Mouse (Mus musculus): ENCODE results near the gene Slc7a11.
"Not testable (repeated sequence)": the region's sequence is repeated elsewhere in the genome, so short reads cannot be mapped to it uniquely, and the experiment has no call there.

Gene Slc7a11

GRCm38 (mm10) chr3:50443421-50443916 lies at the start of gene Slc7a11:
Gene Slc7a11, minus strand, starts transcription at chr3:50443614.
- in situ Hi-C loops (cut with MboI, MseI), result no loop called here

DNA sequence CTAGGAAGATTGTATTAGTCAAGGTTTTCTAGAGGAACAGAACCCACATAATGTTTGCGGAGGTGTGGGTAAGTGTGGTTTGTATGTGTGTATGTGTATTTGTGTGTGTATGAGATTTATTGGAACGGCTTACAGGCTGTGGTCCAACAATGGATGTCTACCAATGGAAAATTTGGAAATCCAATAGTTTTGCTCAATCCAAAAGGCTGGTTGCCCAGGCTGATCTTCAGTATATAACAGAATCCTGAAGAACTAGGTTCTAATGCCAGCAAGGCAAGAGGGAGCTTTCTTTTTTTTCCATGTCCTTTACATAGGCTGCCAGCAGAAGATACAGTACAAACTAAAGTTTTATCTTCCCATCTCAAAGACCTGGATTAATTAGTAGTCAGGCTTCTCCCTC lies 48.3 kb upstream of the Slc7a11 start:
- in situ Hi-C loops (cut with MboI, MseI), result no loop called here

GRCm38 (mm10) chr3:50484076-50484475 lies 40.7 kb upstream of the Slc7a11 start:
- in situ Hi-C loops (cut with MboI, MseI), result no loop called here

DNA sequence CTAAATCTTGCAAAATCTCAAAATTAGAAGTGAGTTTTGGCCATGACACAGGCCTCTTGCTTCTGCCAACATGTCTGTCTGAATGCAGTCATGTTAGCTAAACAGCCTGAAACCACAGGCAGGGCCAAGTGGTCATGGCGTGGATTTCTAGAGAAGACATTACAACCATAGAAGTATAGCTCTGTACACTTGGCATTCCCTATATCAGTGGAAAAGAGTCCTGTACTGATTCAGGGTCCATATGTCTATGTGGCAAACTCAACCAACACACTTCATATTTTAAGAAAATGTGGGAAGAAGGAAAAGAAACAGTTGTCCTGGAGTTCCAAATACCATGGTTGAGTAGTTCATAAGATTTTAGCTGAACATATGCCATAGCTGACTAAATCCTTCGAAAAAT lies 18.8 kb upstream of the Slc7a11 start:
- in situ Hi-C loops (cut with MboI, MseI), result no loop called here

- in situ Hi-C loops (cut with MboI, MseI), result no loop called here
These were observed 13.7 kb upstream of the Slc7a11 start for GRCm38 (mm10) chr3:50457136-50457535.

GRCm38 (mm10) chr3:50456564-50456963 lies 13.2 kb upstream of the Slc7a11 start:
- in situ Hi-C loops (cut with MboI, MseI), result no loop called here

DNA sequence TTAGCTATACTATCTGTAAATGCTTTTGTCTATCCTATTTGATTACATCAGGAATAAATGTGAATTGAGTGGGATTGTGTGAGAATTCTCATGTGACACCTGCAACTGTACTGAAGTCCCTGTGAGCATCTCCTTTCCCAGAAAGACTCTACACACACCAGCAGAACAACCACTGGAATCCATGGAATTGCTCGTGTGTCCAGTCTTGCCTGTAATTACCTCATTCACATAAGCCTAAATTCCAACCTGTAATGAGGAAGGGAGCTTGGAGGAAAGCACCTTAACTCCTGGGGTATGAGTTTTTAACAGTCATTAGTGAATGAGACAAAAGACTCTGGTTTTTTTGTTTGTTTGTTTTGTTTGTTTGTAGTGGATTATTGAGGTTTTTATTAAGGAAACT lies 12.6 kb upstream of the Slc7a11 start:
- in situ Hi-C loops (cut with MboI, MseI), result no loop called here

DNA sequence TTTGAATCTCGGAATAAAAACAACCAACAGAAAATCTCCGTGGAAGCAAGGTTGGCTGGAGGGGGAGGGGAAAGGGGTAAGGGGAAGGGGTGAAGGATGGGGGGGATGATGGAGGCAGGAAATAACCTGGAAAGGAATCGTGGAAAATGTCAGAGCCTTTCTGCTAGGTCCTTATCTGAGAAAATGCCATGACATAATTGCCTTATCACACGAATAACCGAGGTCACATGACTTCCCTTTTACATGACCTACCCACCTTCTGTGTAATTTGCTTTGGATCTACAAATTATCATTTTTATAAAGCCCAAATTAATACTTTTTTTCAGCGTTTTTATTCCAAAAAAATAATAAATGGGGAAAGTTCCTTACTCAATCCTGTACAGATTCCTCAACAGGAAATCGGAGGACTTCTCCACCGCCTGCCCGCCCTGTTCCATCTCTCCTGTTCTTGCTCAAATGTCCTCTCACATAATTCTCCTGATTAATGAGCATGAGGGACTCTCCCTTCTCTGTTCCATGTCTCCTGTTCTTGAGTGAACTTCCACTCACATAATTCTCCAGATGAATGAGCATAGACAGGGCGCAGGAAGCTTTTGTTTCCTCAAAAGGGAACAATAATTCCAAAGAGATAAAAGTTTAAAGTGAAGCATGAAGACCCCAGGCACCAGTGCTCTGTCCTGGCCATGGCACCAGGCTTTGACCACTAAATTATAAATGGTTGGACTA lies 1.8 kb upstream of the Slc7a11 start:
- in situ Hi-C loops (cut with MboI, MseI), result no loop called here

- in situ Hi-C loops (cut with MboI, MseI), result no loop called here
These were observed 528 bp upstream of the Slc7a11 start for GRCm38 (mm10) chr3:50443942-50444341.

DNA sequence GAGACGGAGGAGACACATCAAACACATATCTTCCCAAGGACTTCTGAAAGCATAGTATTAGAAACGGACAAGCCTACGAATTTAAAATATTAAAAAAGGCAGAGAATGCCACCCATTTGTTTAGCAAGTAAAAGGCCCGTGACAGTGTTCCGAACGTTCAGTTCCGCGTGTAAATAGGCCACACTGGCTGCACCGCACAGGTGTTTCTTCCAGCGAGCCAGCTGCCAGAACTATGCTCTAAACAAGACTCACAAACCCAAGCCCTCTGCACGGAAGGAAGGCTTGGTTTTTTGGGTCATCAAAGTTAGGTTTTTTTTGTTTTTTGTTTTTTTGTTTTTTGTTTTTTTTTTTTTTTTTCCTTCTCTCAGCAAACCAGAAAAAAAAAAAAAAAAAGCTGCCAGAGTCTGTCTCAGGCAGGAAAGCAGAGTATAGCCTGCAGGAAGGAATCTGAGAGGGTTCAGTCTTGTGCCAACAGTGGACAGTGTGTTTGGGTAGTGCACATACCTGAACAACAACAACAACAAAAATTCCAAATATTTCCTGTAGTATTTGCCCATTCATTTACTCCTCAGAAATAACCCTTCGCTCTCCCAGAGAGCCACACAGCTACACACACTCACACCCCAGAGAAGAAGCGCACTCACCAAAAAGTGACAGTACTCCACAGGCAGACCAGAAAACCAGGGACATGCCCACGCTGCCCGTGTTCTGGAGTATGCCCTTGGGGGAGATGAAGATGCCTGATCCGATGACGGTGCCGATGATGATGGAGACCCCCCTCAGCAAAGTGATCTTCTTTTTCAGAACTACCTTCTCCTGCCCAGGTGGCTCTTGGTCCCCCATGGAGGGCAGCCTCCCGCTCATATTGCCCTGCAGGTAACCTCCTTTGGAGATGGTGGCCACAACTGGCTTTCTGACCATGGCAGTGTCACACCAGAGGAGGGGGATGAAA lies 797 bp downstream of the Slc7a11 start:
- in situ Hi-C loops (cut with MboI, MseI), result no loop called here

- in situ Hi-C loops (cut with MboI, MseI), result no loop called here
These were observed 2.1 kb downstream of the Slc7a11 start for GRCm38 (mm10) chr3:50441330-50441729.

- in situ Hi-C loops (cut with MboI, MseI), result no loop called here
These were observed 3.0 kb downstream of the Slc7a11 start for GRCm38 (mm10) chr3:50440409-50440808.

GRCm38 (mm10) chr3:50439429-50439828 lies 4.0 kb downstream of the Slc7a11 start:
- in situ Hi-C loops (cut with MboI, MseI), result no loop called here

- in situ Hi-C loops (cut with MboI, MseI), result no loop called here
These were observed 4.7 kb downstream of the Slc7a11 start for GRCm38 (mm10) chr3:50438520-50439253.

DNA sequence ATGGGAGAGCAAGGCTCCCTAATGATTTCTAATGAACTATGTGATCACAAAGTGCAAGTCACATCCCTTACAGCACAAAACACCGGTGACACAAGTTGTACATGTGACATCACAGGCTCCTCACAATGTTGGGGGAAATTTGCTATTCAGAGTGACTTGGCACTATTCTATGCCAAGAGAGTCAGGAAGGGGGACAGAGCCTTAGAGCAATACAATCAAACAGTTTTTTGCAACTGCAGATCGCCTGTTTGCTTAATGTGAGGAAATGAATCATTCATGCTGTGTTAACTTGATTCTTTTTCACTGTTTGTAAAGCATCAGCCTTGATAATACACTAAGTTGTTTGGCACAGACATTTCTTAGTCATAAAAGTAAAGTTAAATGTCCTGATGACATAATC lies 5.3 kb downstream of the Slc7a11 start:
- in situ Hi-C loops (cut with MboI, MseI), result not testable (repeated sequence)

GRCm38 (mm10) chr3:50436409-50436808 lies 7.0 kb downstream of the Slc7a11 start:
- in situ Hi-C loops (cut with MboI, MseI), result not testable (repeated sequence)

DNA sequence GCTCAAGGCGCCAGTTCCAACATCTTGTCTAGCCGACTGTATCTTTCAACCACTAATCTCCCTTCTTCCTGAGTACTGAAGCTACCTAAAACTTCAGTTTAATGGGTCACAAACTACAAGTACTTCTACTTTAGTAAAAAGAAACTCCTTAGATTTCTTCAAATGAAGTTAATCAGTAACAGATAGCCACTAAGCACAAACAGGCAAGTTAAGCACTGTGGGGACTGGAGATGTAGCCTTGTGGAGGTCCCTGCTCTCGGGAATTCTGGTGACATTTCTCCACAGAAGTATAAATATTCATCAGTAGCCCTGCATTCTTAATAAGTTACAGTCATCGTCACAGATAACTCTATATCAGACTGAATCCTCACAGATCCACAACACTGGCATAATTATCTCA lies 9.6 kb downstream of the Slc7a11 start:
- in situ Hi-C loops (cut with MboI, MseI), result no loop called here

- in situ Hi-C loops (cut with MboI, MseI), result no loop called here
These were observed 12.6 kb downstream of the Slc7a11 start for GRCm38 (mm10) chr3:50430811-50431210.

DNA sequence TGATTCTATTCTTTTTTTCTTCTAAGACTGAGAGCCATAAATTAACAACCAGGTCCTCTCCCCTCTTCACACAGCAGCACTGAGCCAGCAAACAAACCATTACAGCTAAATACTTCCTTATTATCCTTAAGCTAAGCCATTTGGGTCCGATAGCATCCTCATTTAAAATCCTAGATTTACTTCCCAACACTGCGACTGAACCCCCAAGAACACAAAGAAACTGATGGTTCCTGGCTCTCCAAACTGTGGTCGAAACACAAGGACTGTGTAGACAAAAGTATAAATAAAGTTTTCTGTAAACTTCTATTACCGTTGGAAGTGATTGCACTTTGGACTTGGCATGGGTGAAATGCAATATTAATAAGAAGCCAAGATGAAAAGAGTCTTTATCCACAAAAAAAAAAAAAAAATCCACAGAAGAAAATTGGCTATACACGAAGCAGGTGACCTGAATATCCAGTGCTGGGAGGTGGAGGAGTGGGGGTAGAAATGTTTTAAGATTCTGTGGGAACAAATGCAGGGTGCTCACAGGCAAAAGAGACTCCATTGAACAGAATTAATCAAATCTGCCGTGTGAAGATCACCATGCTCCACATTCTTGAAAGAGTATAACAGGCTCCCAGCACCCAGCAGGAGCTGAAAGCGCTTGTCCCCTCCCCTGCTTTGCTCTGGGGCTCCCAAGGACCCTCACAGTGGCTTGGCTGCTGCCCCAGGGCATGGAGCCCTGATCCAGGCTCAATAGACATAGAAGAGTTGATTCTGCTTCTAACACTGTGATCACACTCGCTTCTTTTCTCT lies 21.7 kb downstream of the Slc7a11 start:
- in situ Hi-C loops (cut with MboI, MseI), result no loop called here

- in situ Hi-C loops (cut with MboI, MseI), result no loop called here
These were observed 24.3 kb downstream of the Slc7a11 start for GRCm38 (mm10) chr3:50419161-50419560.

DNA sequence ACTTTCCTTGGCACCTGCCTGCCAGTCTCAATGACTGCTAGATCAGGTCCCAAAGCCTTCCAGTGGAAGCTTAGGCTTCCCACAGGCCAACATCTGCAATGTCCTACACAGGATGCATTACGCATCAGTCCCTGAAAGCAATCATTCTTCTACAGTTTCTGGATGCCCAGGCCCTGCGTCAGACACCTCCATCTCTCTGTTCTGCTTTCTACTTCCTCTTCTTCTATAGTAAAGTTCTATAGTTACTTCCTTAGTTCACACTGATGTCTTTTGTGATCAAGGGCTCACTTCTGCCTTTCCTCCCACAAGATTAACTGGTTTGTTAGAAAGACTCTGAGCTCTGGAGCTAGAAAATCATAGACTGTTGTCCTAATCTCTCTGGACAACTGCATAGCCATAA lies 36.6 kb downstream of the Slc7a11 start:
- in situ Hi-C loops (cut with MboI, MseI), result no loop called here
